Mouse (Mus musculus) limb, embryonic 15.5 days (tissue): ENCODE measurements around the gene Rgmb. TPM values are rescaled to one million over a fixed set of nuclear protein-coding genes. Genes with fewer than 3 reads are reported as not detected.

Source experiments
- ATAC-seq: fragments of 200-750 bp; cut with Nextera tagmentation; 2 replicates; pipeline ENCODE4 v1.8.0; 2017; ENCODE audit warnings: low read depth, moderate TSS enrichment; ENCODE audit not compliant: insufficient number of reproducible peaks, low FRiP score, low TSS enrichment
- H3K27ac ChIP-seq: fragments of 300-500 bp; sonication (generic); 2 replicates; pipeline ENCODE4 v1.5.1; 2015; ENCODE audit warnings: moderate library complexity, mild to moderate bottlenecking, inconsistent platforms
- H3K27me3 ChIP-seq: fragments of 300-500 bp; sonication (generic); 2 replicates; pipeline ENCODE4 v1.6.1; 2015; ENCODE audit warnings: inconsistent platforms
- H3K36me3 ChIP-seq: fragments of 300-500 bp; sonication (generic); 2 replicates; pipeline ENCODE4 v1.6.1; 2015; ENCODE audit warnings: inconsistent platforms
- H3K4me1 ChIP-seq: fragments of 300-500 bp; sonication (generic); 2 replicates; pipeline ENCODE4 v1.6.1; 2015; ENCODE audit warnings: inconsistent platforms
- H3K4me2 ChIP-seq: fragments of 300-500 bp; sonication (generic); 2 replicates; pipeline ENCODE4 v1.6.1; 2015; ENCODE audit warnings: mild to moderate bottlenecking, inconsistent platforms
- H3K4me3 ChIP-seq: fragments of 300-500 bp; sonication (generic); 2 replicates; pipeline ENCODE4 v1.5.1; 2015; ENCODE audit warnings: mild to moderate bottlenecking, inconsistent platforms
- H3K9ac ChIP-seq: fragments of 300-500 bp; sonication (generic); 2 replicates; pipeline ENCODE4 v1.6.1; 2015; ENCODE audit warnings: inconsistent platforms
- H3K9me3 ChIP-seq: fragments of 300-500 bp; sonication (generic); 2 replicates; pipeline ENCODE4 v1.6.1; 2016; ENCODE audit warnings: inconsistent platforms
- WGBS: fragments of 180-500 bp; shearing (Covaris S2); methylation state at CpG from one replicate; pipeline ENCODE4 v1.1.7; 2015; 5-methylcytosine and 5-hydroxymethylcytosine counted together
- polyA plus RNA-seq: library from polyadenylated mRNA; unstranded; fragments of >200 nt; fragmentation: Nextera tagmentation; extraction: Ambion mirVana; gene quantifications from 2 replicates; pipeline ENCODE4 v1.2.1, GENCODE M21; 2015

Gene Rgmb
- polyA plus RNA-seq, 1 experiment from 2014 or later, result 20.5 TPM

DNA sequence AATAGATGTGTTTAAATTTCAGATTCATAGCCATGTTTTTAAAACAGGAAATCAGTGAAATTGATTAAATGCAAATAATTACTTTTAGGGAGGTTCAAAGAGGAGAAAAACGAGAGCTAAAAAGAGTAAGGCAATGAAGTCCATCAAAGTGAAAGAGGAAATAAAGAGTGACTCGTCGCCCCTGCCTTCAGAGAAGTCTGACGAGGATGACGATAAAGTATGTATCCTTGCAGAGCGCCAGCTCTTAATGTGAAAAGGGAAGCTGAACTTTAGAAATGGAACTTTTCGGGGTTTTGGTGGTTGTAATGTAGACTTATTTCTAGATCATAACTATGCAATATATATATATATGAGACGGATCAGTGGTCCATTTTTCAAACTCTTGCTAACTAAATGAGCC lies 69.6 kb downstream of the Rgmb start:
- Histone ChIP-seq H3K4me3 (no peak overlapping the region), H3K27me3 (no peaks in the 10 kb centered on the region), H3K36me3 (peaks cover 65% of the 10 kb centered on the region), H3K9ac (no peak overlapping the region), H3K4me2 (no peak overlapping the region), H3K4me1 (no peaks in the 10 kb centered on the region), H3K27ac (no peak overlapping the region), H3K9me3 (no peaks in the 10 kb centered on the region)
- WGBS, result 85% methylated on average over 8 of the region's 8 CpGs
- no peak for ATAC-seq

Other genes with a start within 250 kb of the Rgmb start
- 22.4 and 26.5 TPM in 2 replicates for gene Chd1, start 126.1 kb downstream of the Rgmb start, polyA plus RNA-seq